Mouse (Mus musculus) liver, postnatal 0 days (tissue): ENCODE measurements around the gene Tmem161a.

Source experiments
- CTCF ChIP-seq: sonication (generic); IDR thresholded peaks from 2 replicates; pipeline ENCODE4 v1.5.1; 2016; ENCODE audit warnings: antibody characterized with exemption, low read depth
- EP300 ChIP-seq: IDR thresholded peaks from 2 replicates; pipeline ENCODE4 v1.6.1; 2016; ENCODE audit warnings: antibody characterized with exemption, low read depth, mild to moderate bottlenecking

GRCm38 (mm10) chr8:70157240-70157800 lies 14.8 kb upstream of the Tmem161a start:
- no peak for TF ChIP-seq CTCF
- TF ChIP-seq EP300 = no peak
